Mouse (Mus musculus) bone marrow macrophage, adult 2 months (primary cell): Measurements from ENCODE around the gene Bag2.

ENCODE experiments used
- CTCF ChIP-seq: IDR thresholded peaks from 2 replicates; pipeline ENCODE4 v1.5.1; 2012; ENCODE audit warnings: low read depth, mild to moderate bottlenecking, low read length, moderate library complexity
- POLR2A ChIP-seq: IDR thresholded peaks from 2 replicates; pipeline ENCODE4 v1.6.1; 2012; ENCODE audit warnings: mild to moderate bottlenecking, low read depth, low read length, borderline replicate concordance

GRCm38 (mm10) chr1:33784561-33784960, 27.0 kb upstream of the Bag2 start:
- TF ChIP-seq CTCF, result no peak
- no peak for TF ChIP-seq POLR2A
